Mouse (Mus musculus): ENCODE data around the gene Nme8.

DNA sequence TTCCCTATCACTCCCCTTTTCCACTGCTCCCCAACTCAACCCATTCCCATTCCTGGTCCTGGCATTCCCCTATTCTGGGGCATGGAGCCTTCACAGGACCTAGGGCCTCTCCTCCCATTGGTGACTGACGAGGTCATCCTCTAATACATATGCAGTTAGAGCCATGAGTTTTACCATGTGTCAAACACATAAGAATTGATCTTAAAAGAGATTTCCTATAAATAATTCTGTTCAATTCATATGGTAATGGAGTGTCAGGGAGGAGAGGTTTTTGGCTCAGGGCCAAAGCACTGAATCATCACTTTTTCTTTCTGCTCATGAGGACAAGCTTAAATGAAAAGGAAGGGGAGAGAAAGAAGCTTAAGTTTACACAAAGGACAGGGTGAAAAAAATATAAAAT lies 85.2 kb downstream of the Nme8 start:
- TF ChIP-seq CTCF (IDR thresholded peaks at IDR 0.05; ENCODE audit: borderline replicate concordance, extremely low read depth, insufficient read depth, insufficient read length) (no peak), POLR2A (IDR thresholded peaks at IDR 0.05; ENCODE audit: borderline replicate concordance, extremely low read depth, insufficient read depth, insufficient read length, poor library complexity, severe bottlenecking) (no peak)

All from brain, embryonic 14.5 days (tissue).